Comparison of ENCODE assay signal across 9 mouse cellular contexts in the genomic region with DNA sequence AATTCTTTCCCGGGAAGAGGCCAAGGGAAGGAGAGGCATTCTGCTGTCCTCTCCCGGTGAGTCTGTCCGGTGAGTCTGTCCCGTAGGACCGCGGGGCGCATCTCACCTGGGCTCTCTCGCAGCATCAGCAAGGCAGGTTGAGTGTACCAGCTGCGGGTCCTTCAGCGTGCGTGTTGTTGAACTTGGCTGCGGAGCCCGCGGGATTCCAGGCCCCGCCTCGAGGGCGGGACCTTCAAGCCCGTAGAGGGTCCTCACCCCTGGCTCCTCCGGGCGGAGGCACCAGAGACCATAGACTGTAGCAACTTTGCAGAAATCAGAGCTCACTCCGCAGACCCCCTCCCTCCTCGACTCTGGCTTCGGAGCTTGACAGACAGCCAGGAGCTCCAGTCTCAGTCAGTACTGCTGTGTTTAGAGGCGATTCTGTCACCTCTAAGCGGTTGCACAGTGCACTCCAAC. TPM values are rescaled to one million over a fixed set of nuclear protein-coding genes. Genes with fewer than 3 reads are reported as not detected.
DNase-seq lines count a peak whose midpoint lies in the region; ATAC-seq lines count a peak whose summit lies in the region.
"Had no signal": no experiment of that assay in that cellular context is flagged by ENCODE, and none has a peak within 500 bp of the region (broad histone marks: within the 10 kb centered on the region; RNA-seq: fewer than 3 reads in every experiment).

Gene Zfp488 (minus strand): TSS at position 161 of the 456 bp plus-strand sequence.

- no peaks in the 10 kb centered on the region for H3K36me3 ChIP-seq in forebrain, embryonic 16.5 days (ENCODE audit: control insufficient read depth, insufficient read depth)
- H3K36me3 ChIP-seq in midbrain, embryonic 11.5 days (ENCODE audit: control insufficient read depth, insufficient read depth, low read length), result no peaks in the 10 kb centered on the region

- 4% methylated on average over 25 of the region's 25 CpGs for WGBS in forebrain, embryonic 16.5 days
- 5% methylated on average over 25 of the region's 25 CpGs for WGBS in midbrain, embryonic 11.5 days

- no peaks in the 10 kb centered on the region for H3K9me3 ChIP-seq in forebrain, embryonic 16.5 days (ENCODE audit: control insufficient read depth, low read length)
- no peaks in the 10 kb centered on the region for H3K9me3 ChIP-seq in midbrain, embryonic 11.5 days (ENCODE audit: control insufficient read depth, low read length)

- ATAC-seq in forebrain, embryonic 16.5 days, result peak; percentile 77
- peak; percentile 64 for ATAC-seq in midbrain, embryonic 11.5 days (ENCODE audit: low FRiP score)
- ATAC-seq in megakaryocyte, adult 5-6 weeks (ENCODE audit: poor library complexity, severe bottlenecking), result no peak

- peak; percentile 27 to 33 for DNase-seq in kidney, postnatal 4 days
- no peak for DNase-seq in kidney, postnatal 14 days
- peak; percentile 57 to 64 for DNase-seq in cerebellum, postnatal 14 days
- DNase-seq in midbrain, embryonic 11.5 days (ENCODE audit: low spot score, missing footprints), result peak; percentile 90
- DNase-seq in spleen, postnatal 14 days (ENCODE audit: low spot score in 2 of 2), result no peak
- DNase-seq in adrenal gland, adult 2 months, result no peak

- peak within 1 kb of the TSS; percentile 68 for H3K4me2 ChIP-seq in forebrain, embryonic 16.5 days (ENCODE audit: low read length)
- H3K4me2 ChIP-seq in midbrain, embryonic 11.5 days, result peak within 1 kb of the TSS; percentile 73

- H3K9ac ChIP-seq in forebrain, embryonic 16.5 days (replicated peaks; ENCODE audit: low read depth, low read length), result peak within 1 kb of the TSS; percentile 45
- peak within 1 kb of the TSS; percentile 45; the same call in 1 of the 2 replicates for H3K9ac ChIP-seq in midbrain, embryonic 11.5 days (ENCODE audit: low read length)

- H3K27me3 ChIP-seq in forebrain, embryonic 16.5 days (replicated peaks; ENCODE audit: control insufficient read depth, insufficient read depth, low read length), result no peaks in the 10 kb centered on the region
- peaks cover 2% of the 10 kb centered on the region; the same call in 1 of the 2 replicates for H3K27me3 ChIP-seq in midbrain, embryonic 11.5 days (ENCODE audit: control insufficient read depth, insufficient read depth, low read length)

- H3K27ac ChIP-seq in forebrain, embryonic 16.5 days (ENCODE audit: low read length), result no peak within 1 kb of the TSS
- H3K27ac ChIP-seq in midbrain, embryonic 11.5 days (ENCODE audit: low read depth, low read length), result no peak within 1 kb of the TSS

- peaks cover 8% of the 10 kb centered on the region for H3K4me1 ChIP-seq in forebrain, embryonic 16.5 days (replicated peaks; ENCODE audit: control insufficient read depth, insufficient read depth, low read length)
- H3K4me1 ChIP-seq in midbrain, embryonic 11.5 days (ENCODE audit: control insufficient read depth, insufficient read depth, low read length), result peaks cover 2% of the 10 kb centered on the region; the same call in 1 of the 2 replicates

- peak within 1 kb of the TSS; percentile 41 for H3K4me3 ChIP-seq in forebrain, embryonic 16.5 days (replicated peaks; ENCODE audit: low read length)
- peak within 1 kb of the TSS; percentile 34 for H3K4me3 ChIP-seq in midbrain, embryonic 11.5 days (ENCODE audit: low read depth, low read length)

RNA-seq across cellular contexts. Expression of gene Zfp488, which starts in this region (rescaled TPM):
- 0.15 and 0.20 TPM in 2 replicates for polyA plus RNA-seq in forebrain, embryonic 16.5 days (2015; fragmentation: Nextera tagmentation; extraction: Ambion mirVana)
- 0.17 TPM in 1 of 2 replicates, not detected in the other for polyA plus RNA-seq in midbrain, embryonic 11.5 days (2014; fragmentation: Nextera tagmentation; extraction: Ambion mirVana)
- under 1 TPM in 1 of 2 experiments, not detected in 1; 0.07 TPM for total RNA-seq in adrenal gland, adult 2 months (2021)
- polyA plus RNA-seq in adrenal gland, adult 2 months (2012; rRNA removed), result 0.02 TPM in 1 of 2 replicates, not detected in the other
- not detected in 2 replicates for total RNA-seq in megakaryocyte, adult 5-6 weeks (2015)
- total RNA-seq in megakaryocyte, adult 5-6 weeks (2017), result 0.08 TPM in 1 of 2 replicates, not detected in the other
- polyA plus RNA-seq: large intestine, adult 2 months had no signal

Comparison
In these comparisons a context has a peak if more than half of its experiments do, and no peak if none do; other contexts are left out.
1. DNase-seq: peak in kidney, postnatal 4 days (2 of 2) and cerebellum, postnatal 14 days (2 of 2); none in kidney, postnatal 14 days (single experiment), spleen, postnatal 14 days (0 of 2) and adrenal gland, adult 2 months (single experiment).
2. Peak in ATAC-seq, H3K4me3 ChIP-seq, H3K9ac ChIP-seq and H3K4me2 ChIP-seq in forebrain, embryonic 16.5 days; RNA of the gene not detected or under 1 TPM.
3. Peak in DNase-seq, ATAC-seq, H3K4me3 ChIP-seq, H3K9ac ChIP-seq and H3K4me2 ChIP-seq in midbrain, embryonic 11.5 days; RNA of the gene not detected or under 1 TPM.